Mouse (Mus musculus) embryonic facial prominence, embryonic 12.5 days (tissue): ENCODE measurements around the gene Bcor. TPM values are rescaled to one million over a fixed set of nuclear protein-coding genes. Genes with fewer than 3 reads are reported as not detected.

Experiments used
- ATAC-seq: fragments of 200-750 bp; cut with Nextera tagmentation; 2 replicates; pipeline ENCODE4 v1.8.0; 2017; ENCODE audit not compliant: insufficient number of reproducible peaks, insufficient read depth, low FRiP score, low TSS enrichment
- H3K27ac ChIP-seq: fragments of 300-500 bp; sonication (generic); 2 replicates; pipeline ENCODE4 v1.5.1; 2016; ENCODE audit warnings: mild to moderate bottlenecking
- H3K27me3 ChIP-seq: fragments of 300-500 bp; sonication (generic); 2 replicates; pipeline ENCODE4 v1.6.1; 2016; ENCODE audit warnings: mild to moderate bottlenecking, moderate library complexity
- H3K36me3 ChIP-seq: fragments of 300-500 bp; sonication (generic); 2 replicates; pipeline ENCODE4 v1.6.1; 2016; ENCODE audit warnings: mild to moderate bottlenecking
- H3K4me1 ChIP-seq: fragments of 300-500 bp; sonication (generic); 2 replicates; pipeline ENCODE4 v1.6.1; 2016
- H3K4me2 ChIP-seq: fragments of 300-500 bp; sonication (generic); replicated peaks from 2 replicates; pipeline ENCODE4 v1.6.1; 2016; ENCODE audit warnings: mild to moderate bottlenecking, moderate library complexity
- H3K4me3 ChIP-seq: fragments of 300-500 bp; sonication (generic); 2 replicates; pipeline ENCODE4 v1.5.1; 2016; ENCODE audit warnings: mild to moderate bottlenecking
- H3K9ac ChIP-seq: fragments of 300-500 bp; sonication (generic); 2 replicates; pipeline ENCODE4 v1.6.1; 2016; ENCODE audit warnings: mild to moderate bottlenecking, moderate library complexity
- H3K9me3 ChIP-seq: fragments of 300-500 bp; sonication (generic); 2 replicates; pipeline ENCODE4 v1.6.1; 2016; ENCODE audit warnings: mild to moderate bottlenecking, moderate library complexity
- WGBS: fragments of 180-500 bp; shearing (Covaris S2); methylation state at CpG from one replicate; pipeline ENCODE4 v1.1.7; 2016; 5-methylcytosine and 5-hydroxymethylcytosine counted together
- polyA plus RNA-seq: library from polyadenylated mRNA; unstranded; fragments of >200 nt; fragmentation: Nextera tagmentation; extraction: Ambion mirVana; gene quantifications from 2 replicates; pipeline ENCODE4 v1.2.1, GENCODE M21; 2016

Bcor gene
- polyA plus RNA-seq, 1 experiment from 2014 or later: 20.6 TPM

DNA sequence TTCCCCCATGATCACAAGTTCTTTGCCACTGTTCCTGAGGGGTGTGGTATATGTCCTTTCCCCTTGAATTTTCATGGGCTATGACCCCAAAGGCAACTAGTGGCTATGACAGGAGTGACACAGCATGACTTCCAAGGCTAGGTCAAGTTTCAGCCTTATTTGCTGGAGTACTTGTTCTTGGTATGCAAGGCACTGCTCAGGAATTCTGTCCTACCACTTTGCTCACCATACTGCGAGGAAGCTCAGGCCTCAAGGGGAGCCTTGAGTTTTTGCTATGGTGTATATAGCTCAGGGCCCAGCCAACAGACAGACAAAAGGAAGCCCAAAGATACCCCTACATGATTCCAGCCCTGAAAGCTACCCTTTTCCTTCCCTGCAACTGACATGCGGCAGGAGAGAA lies 13.9 kb downstream of the Bcor start:
- 45% methylated on average over 2 of the region's 2 CpGs for WGBS
- no peak overlapping the region for H3K9ac ChIP-seq

DNA sequence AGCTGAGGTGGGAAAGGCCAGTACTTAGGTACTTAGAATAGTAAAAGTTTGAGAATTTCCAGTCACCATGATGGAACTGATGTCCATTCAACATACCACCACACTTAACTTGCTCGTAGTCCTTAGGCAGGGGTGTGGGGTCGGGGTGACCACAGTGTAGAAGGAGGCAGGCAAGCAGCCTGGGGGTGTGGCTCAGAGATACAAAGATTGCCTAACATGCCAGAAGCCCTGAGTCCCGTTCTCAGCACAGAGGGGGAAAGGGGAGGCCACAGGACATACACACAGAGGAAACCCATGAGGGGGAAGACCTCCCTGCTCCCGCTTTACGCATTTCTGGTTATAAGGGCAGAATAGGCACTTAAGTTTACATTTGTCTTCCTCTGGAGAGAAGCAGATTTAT lies 17.3 kb downstream of the Bcor start:
- ATAC-seq: no peak
- Histone ChIP-seq H3K27ac (no peak overlapping the region), H3K4me3 (no peak overlapping the region), H3K4me1 (peaks cover 14% of the 10 kb centered on the region; the same call in 1 of the 2 replicates), H3K9me3 (no peaks in the 10 kb centered on the region), H3K9ac (no peak overlapping the region), H3K36me3 (no peaks in the 10 kb centered on the region), H3K4me2 (no peak overlapping the region), H3K27me3 (peaks cover 42% of the 10 kb centered on the region)
- WGBS: 60% methylated on average over 5 of the region's 5 CpGs

More for the DNA sequence above, 13.9 kb downstream of the Bcor start:
- Histone ChIP-seq H3K36me3 (no peaks in the 10 kb centered on the region), H3K9me3 (no peaks in the 10 kb centered on the region), H3K4me2 (no peak overlapping the region), H3K4me1 (peaks cover 8% of the 10 kb centered on the region; the same call in 1 of the 2 replicates), H3K27me3 (peaks cover 23% of the 10 kb centered on the region), H3K27ac (no peak overlapping the region), H3K4me3 (no peak overlapping the region)
- ATAC-seq: no peak

DNA sequence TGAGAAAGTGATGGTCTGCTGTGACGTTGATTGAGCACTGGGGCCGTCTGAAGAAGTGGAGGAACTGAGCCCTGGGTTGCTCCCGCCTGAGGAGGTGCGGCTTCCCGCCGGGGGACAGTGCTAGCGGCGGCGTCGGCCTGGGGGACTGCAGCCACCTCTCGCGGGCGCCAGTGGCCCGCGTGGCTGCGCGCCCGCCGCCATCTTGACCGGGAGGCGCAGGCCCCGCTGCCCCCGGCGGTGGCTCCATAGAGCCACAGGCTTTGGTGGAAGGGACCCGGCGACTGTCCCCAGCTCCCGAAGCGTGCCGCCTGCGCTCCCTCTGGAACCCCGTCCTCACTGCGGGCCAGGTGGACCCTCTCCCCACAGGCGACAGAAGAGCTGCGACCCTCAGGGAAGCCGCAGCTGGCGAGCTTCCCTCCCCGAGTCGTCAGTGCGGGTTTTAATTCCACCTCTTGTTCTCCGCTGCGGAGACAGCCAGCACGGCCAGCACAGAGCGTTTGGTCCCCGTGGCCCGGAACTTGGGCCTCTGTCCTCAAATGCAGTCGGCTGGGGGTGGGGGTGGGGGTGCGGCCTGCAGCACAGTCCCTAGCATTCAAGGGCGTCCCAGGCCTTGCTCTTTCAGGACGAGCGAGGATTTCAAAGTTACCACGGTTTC lies 19.9 kb downstream of the Bcor start:
- peaks cover 19% of the 10 kb centered on the region; the same call in 1 of the 2 replicates for H3K4me1 ChIP-seq
- no peak overlapping the region for H3K27ac ChIP-seq
- H3K9ac ChIP-seq: peak overlapping the region; percentile 45; the same call in 1 of the 2 replicates
- H3K4me3 ChIP-seq: peak overlapping the region; percentile 26
- H3K36me3 ChIP-seq: no peaks in the 10 kb centered on the region
- peaks cover 62% of the 10 kb centered on the region for H3K27me3 ChIP-seq
- ATAC-seq: no peak
- 3% methylated on average over 42 of the region's 51 CpGs for WGBS
- H3K4me2 ChIP-seq: peak overlapping the region; percentile 52
- H3K9me3 ChIP-seq: no peaks in the 10 kb centered on the region

DNA sequence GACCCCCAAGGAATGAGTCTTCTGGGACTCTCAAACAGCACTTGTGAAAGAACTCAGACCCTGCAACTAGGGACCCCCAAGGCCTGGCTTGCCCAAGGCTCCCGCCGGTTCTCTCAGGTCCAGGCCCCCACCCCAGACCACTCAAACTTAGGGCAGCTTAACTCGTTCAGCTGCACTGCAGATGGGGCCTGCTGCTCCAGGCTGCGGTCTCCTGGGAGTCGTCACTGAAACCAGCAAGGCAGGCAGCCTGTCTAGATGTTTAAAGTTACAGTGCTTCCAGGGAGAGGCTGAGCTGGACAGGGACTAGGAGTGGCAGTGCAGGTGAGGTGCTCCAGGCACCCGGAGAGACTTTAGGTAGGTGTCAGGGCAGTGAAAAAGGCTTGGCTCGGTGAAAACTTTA lies 21.9 kb downstream of the Bcor start:
- H3K36me3 ChIP-seq: no peaks in the 10 kb centered on the region
- H3K9me3 ChIP-seq: no peaks in the 10 kb centered on the region
- H3K27ac ChIP-seq: no peak overlapping the region
- no peak for ATAC-seq
- H3K4me2 ChIP-seq: no peak overlapping the region
- H3K9ac ChIP-seq: no peak overlapping the region
- WGBS: 13% methylated on average over 7 of the region's 7 CpGs
- no peak overlapping the region for H3K4me3 ChIP-seq
- H3K27me3 ChIP-seq: peaks cover 81% of the 10 kb centered on the region
- H3K4me1 ChIP-seq: peaks cover 31% of the 10 kb centered on the region

DNA sequence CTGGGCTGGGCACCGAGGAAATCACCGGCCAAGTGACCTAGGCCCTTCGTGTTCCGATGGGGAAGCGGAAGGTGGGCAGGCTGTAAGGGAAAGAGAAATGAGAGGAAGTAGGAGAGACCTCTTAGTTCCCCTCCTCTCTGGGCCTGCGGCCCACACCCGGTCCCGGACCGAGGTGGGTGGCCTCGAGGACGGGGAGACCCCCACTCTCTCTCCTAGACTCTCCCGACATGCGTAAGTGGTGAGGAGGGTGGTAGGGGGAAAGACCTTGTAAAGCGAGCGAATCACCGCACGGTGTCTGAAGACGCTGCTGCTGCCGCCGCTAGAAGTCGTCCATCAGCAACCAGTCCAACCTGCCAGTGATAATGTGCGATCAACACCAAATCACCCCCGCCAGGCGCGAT lies 23.0 kb downstream of the Bcor start:
- ATAC-seq: no peak
- peak overlapping the region; percentile 55 for H3K9ac ChIP-seq

DNA sequence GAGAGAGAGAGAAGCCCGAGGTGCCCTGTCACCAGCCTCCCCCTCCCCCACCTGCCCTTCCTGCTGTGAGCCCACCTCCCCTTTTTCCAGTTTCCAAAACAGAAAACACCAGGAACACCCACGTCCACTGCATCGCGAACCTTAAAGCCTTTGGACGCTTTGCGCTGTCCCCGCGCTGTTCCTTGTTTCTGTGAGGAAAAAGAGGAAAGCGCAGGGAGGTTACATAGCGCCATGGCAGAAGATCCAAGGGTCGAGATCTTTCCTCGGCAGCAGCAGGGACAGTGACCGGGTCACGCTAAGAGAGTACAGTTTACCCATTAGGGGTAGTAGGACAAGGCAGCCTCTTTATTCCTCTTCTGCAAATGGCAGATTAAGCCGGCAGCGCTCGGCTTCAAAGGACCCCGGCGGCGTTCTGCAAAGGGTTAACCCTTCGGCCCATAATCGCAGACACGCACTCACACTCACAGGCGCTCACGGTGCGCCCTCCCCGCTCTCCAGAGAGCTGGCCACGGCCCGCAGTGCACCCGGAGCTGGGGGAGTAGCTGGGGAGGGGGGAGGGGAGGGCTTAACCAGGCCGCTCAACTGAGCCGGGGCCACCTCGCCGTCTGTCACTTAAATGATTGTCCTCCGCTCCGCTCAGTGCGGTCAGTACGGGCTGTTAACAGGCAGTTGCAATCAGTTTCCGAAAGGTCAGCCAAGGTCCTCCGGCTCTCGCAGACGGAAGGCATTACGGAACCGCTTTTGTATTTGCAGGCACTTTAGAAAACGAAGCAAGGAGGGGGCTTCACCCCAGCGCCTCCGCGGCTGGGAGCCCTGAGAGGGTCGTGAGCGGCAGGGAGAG lies 23.7 kb downstream of the Bcor start:
- Histone ChIP-seq H3K9ac (peak overlapping the region; percentile 55), H3K4me1 (peaks cover 42% of the 10 kb centered on the region), H3K27ac (peak overlapping the region; percentile 90), H3K9me3 (no peaks in the 10 kb centered on the region), H3K36me3 (no peaks in the 10 kb centered on the region), H3K4me2 (peak overlapping the region; percentile 71), H3K4me3 (peak overlapping the region; percentile 33), H3K27me3 (peaks cover 81% of the 10 kb centered on the region)
- 2% methylated on average over 50 of the region's 50 CpGs for WGBS
- ATAC-seq: no peak

More for the DNA sequence above, 23.0 kb downstream of the Bcor start:
- H3K27ac ChIP-seq: peak overlapping the region; percentile 90
- peaks cover 41% of the 10 kb centered on the region for H3K4me1 ChIP-seq
- peaks cover 81% of the 10 kb centered on the region for H3K27me3 ChIP-seq
- peak overlapping the region; percentile 33 for H3K4me3 ChIP-seq
- 2% methylated on average over 24 of the region's 25 CpGs for WGBS
- peak overlapping the region; percentile 71 for H3K4me2 ChIP-seq
- no peaks in the 10 kb centered on the region for H3K36me3 ChIP-seq
- H3K9me3 ChIP-seq: no peaks in the 10 kb centered on the region

DNA sequence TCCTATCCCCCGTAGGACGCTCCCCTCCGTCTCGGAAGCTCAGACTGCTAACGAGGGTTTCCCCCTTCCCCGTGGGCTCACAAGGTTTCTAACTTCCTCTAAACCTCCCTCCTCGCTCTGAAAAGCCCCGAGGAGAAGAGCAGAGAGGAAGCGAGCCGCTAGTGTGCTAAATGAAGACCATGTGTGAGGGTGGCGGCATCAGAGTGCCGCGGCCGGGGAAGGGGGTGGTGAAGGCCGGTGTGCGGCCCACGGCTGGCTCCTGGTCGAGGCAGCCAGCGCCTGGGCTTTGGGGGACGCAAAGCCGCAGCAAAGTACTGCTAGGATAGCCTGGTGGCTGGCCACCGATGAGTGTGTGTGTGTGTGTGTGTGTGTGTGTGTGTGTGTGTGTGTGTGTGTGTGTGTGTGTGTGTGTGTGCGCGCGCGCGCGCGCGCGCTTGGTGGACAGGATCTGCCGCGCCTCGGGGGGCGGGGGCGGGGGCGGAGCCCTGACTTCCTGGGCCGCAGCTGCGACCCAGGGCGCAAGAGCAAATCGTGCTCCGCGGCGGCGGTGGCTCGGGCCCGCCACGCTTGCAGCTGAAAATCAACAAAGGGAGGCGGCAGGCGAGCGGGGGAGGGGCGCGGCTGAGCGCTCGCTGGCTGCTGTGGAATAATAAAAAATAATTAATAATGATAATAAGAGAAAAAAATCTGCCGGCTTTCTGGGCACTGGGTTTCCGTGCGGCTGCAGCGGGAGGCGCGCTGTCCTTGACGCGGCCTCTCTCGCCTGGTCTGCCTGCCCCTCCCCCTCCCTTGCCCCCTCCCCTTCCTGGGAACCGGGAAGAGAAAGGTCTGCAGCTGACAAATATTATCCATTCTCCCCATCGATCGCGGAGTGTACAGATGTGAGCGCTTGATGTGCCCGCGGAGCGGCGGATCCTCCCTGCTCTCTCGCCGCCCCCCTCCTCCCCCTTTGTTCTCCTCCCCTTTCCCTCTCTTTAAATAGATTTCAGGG lies 24.7 kb downstream of the Bcor start:
- Histone ChIP-seq H3K27ac (peak overlapping the region; percentile 90), H3K36me3 (no peaks in the 10 kb centered on the region), H3K4me1 (peaks cover 45% of the 10 kb centered on the region), H3K4me2 (peak overlapping the region; percentile 71), H3K9me3 (no peaks in the 10 kb centered on the region), H3K9ac (peak overlapping the region; percentile 38), H3K27me3 (peaks cover 86% of the 10 kb centered on the region), H3K4me3 (peak overlapping the region; percentile 33)
- 3% methylated on average over 51 of the region's 75 CpGs for WGBS
- ATAC-seq: peak; percentile 18; the same call in 1 of the 2 replicates

DNA sequence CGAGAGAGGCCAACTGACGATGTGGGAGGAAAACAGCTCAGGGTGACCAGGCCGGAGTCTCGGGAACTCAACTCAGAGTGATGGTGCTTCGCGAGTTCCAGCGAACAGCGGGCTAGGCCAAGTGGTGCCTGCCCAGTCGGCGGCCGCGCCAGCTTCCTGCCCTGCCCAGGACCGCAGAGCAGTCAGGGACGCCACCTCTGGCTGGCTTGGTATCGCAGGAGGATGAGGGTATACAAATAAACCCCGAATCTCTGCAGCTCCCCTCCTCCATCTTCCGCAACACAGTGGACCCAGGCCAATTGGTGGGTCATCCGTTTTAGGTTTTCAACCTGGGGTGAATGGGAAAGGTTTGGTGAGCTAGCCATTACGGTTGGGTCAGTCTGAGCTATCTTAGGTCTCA lies 25.6 kb downstream of the Bcor start:
- Histone ChIP-seq H3K4me1 (peaks cover 52% of the 10 kb centered on the region), H3K27ac (peak overlapping the region; percentile 90)
- WGBS: 3% methylated on average over 19 of the region's 19 CpGs

DNA sequence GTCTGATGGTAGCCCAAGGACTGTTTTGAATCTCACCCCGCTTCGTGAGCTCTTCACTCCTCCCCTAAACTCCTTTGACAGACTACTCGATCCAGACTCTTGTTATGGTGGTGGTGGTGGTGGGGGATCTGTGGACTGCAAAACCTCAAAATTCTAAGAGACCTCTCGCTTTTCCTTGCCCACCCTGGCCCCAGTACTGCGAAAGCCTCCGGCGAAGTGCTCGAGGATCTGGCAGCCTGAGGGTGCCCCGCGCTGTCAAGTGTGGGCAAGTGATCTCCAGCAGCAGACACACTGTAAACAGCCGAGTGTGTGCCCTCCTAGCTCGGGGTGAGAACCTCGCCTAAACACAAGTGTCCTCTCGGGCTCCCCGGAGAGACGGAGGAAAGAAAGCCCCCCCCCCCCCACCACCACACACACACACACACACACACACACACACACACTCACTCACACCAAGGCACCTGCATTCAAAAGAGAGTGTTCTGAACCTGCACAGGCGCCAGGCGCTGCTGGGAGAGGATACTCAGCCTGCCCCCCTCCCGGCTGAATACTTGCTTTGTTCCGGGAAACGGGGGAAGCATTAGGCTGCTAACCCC lies 26.2 kb downstream of the Bcor start:
- peak overlapping the region; percentile 90 for H3K27ac ChIP-seq
- H3K27me3 ChIP-seq: peaks cover 86% of the 10 kb centered on the region
- peaks cover 55% of the 10 kb centered on the region for H3K4me1 ChIP-seq
- WGBS: 2% methylated on average over 17 of the region's 21 CpGs
- peak overlapping the region; percentile 24; the same call in 1 of the 2 replicates for H3K9ac ChIP-seq
- no peaks in the 10 kb centered on the region for H3K36me3 ChIP-seq
- H3K9me3 ChIP-seq: no peaks in the 10 kb centered on the region
- no peak for ATAC-seq
- H3K4me3 ChIP-seq: peak overlapping the region; percentile 19
- peak overlapping the region; percentile 71 for H3K4me2 ChIP-seq

More for the DNA sequence above, 25.6 kb downstream of the Bcor start:
- Histone ChIP-seq H3K4me3 (peak overlapping the region; percentile 33; the same call in 1 of the 2 replicates), H3K9ac (peak overlapping the region; percentile 38), H3K27me3 (peaks cover 86% of the 10 kb centered on the region), H3K9me3 (no peaks in the 10 kb centered on the region), H3K36me3 (no peaks in the 10 kb centered on the region), H3K4me2 (peak overlapping the region; percentile 71)
- ATAC-seq: no peak

DNA sequence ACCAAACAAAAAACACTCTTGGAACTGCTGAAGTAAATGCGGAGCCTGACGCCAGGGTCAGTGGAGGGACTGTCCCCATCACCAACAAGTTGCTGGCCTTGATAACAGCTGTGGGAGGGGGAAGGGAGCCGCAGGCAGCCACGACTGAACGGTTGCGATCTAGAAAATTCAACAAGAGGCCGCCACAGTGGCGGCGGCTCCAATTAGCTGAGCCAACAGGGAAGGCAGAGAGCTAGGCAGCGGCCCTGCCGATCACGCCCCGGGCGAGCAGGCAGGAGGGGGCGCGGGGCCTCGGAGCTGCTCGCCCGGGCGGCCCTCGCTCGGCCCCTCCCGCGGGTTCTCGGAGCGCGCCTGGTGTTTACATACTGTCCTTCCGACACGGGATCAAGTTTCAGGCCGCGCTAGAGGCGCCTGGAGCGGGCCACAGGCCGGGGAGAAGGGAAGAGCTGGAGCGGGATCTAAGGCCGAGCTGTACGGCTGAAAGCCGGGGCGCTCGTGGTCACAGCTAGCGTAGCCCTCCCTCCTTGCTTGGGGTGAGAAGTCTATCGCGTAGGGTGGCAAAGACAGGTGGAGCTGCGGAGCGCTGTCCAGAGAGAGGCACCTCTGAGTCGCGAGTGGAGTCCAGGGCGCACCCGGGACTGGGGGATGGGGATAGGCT lies 26.8 kb downstream of the Bcor start:
- H3K4me3 ChIP-seq: peak overlapping the region; percentile 19
- H3K27ac ChIP-seq: peak overlapping the region; percentile 90
- no peaks in the 10 kb centered on the region for H3K9me3 ChIP-seq
- WGBS: 3% methylated on average over 49 of the region's 49 CpGs
- peak; percentile 48 for ATAC-seq
- peak overlapping the region; percentile 71 for H3K4me2 ChIP-seq
- peaks cover 56% of the 10 kb centered on the region for H3K4me1 ChIP-seq
- peaks cover 88% of the 10 kb centered on the region for H3K27me3 ChIP-seq
- H3K36me3 ChIP-seq: no peaks in the 10 kb centered on the region
- H3K9ac ChIP-seq: peak overlapping the region; percentile 24; the same call in 1 of the 2 replicates
